Mouse (Mus musculus) liver, adult 2 months (tissue): ENCODE data around the gene Fam78a.

Experiments
- CTCF ChIP-seq: fragments of 200-500 bp; IDR thresholded peaks from 2 replicates; pipeline ENCODE4 v1.5.1; 2011; ENCODE audit warnings: low read depth, low read length, control low read depth
- POLR2A ChIP-seq: fragments of 200-500 bp; IDR thresholded peaks from 2 replicates; pipeline ENCODE4 v1.6.1; 2011; ENCODE audit warnings: low read length, control low read depth; ENCODE audit not compliant: insufficient read depth; ENCODE audit errors: extremely low read depth

DNA sequence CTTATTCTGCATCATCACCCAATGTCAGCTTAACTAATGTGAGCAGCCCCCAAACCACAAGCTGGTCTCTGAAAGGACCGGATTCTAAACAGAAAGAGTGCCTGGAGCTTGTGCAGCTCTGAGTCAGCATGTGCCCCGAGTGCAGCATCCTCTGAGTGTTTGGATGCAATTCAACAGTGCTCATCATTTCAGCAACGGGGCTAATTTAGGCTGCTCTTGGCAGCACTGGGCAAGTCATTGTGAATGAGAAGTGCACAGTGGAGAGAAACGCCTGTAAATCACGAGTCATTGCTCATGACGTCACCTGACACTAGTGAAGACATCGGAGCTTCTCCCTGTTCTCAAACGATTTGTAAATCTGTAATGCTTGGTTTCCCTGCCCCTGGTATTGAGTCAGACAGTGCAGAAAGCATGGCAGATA is 46.0 kb downstream of the Fam78a start:
- TF ChIP-seq CTCF (no peak), POLR2A (no peak)
